Mouse (Mus musculus) intestine, embryonic 16.5 days (tissue): ENCODE results near the gene Sh3yl1. TPM values are rescaled to one million over a fixed set of nuclear protein-coding genes. Genes with fewer than 3 reads are reported as not detected.

Source experiments
- ATAC-seq: fragments of 200-750 bp; cut with Nextera tagmentation; 2 replicates; pipeline ENCODE4 v1.8.0; 2017; ENCODE audit warnings: moderate TSS enrichment, moderate library complexity
- H3K27ac ChIP-seq: fragments of 300-500 bp; sonication (generic); 2 replicates; pipeline ENCODE4 v1.5.1; 2014; ENCODE audit warnings: mild to moderate bottlenecking, low read length
- H3K27me3 ChIP-seq: fragments of 300-500 bp; sonication (generic); replicated peaks from 2 replicates; pipeline ENCODE4 v1.6.1; 2014; ENCODE audit warnings: low read length, control low read depth, mixed read lengths; ENCODE audit not compliant: control insufficient read depth, insufficient read depth
- H3K36me3 ChIP-seq: fragments of 300-500 bp; sonication (generic); 2 replicates; pipeline ENCODE4 v1.6.1; 2014; ENCODE audit warnings: low read length, control low read depth; ENCODE audit not compliant: control insufficient read depth, insufficient read depth
- H3K4me1 ChIP-seq: fragments of 300-500 bp; sonication (generic); 2 replicates; pipeline ENCODE4 v1.6.1; 2014; ENCODE audit warnings: low read length, control low read depth, mixed read lengths; ENCODE audit not compliant: control insufficient read depth, insufficient read depth
- H3K4me2 ChIP-seq: fragments of 300-500 bp; sonication (generic); 2 replicates; pipeline ENCODE4 v1.6.1; 2014; ENCODE audit warnings: low read depth, low read length, control low read depth
- H3K4me3 ChIP-seq: fragments of 300-500 bp; sonication (generic); 2 replicates; pipeline ENCODE4 v1.5.1; 2014; ENCODE audit warnings: mild to moderate bottlenecking, low read length
- H3K9ac ChIP-seq: fragments of 300-500 bp; sonication (generic); 2 replicates; pipeline ENCODE4 v1.6.1; 2014; ENCODE audit warnings: low read depth, low read length
- H3K9me3 ChIP-seq: fragments of 300-500 bp; sonication (generic); 2 replicates; pipeline ENCODE4 v1.6.1; 2016; ENCODE audit warnings: low read length, control low read depth; ENCODE audit not compliant: control insufficient read depth
- WGBS: fragments of 180-500 bp; shearing (Covaris S2); extraction: QIAGEN DNeasy Blood & Tissue Kit; methylation state at CpG from one replicate; pipeline ENCODE4 v1.1.7; 2014; 5-methylcytosine and 5-hydroxymethylcytosine counted together
- polyA plus RNA-seq: library from polyadenylated mRNA; unstranded; fragments of >200 nt; fragmentation: Nextera tagmentation; extraction: Ambion mirVana; gene quantifications from 2 replicates; pipeline ENCODE4 v1.2.1, GENCODE M21; 2015

Sh3yl1 gene
- polyA plus RNA-seq, 1 experiment from 2014 or later, result 30.1 TPM

- Histone ChIP-seq H3K9me3 (no peaks in the 10 kb centered on the region), H3K27me3 (no peaks in the 10 kb centered on the region), H3K4me3 (no peak overlapping the region), H3K4me2 (no peak overlapping the region), H3K27ac (peak overlapping the region; percentile 65), H3K4me1 (peaks cover 5% of the 10 kb centered on the region; the same call in 1 of the 2 replicates), H3K9ac (no peak overlapping the region), H3K36me3 (no peaks in the 10 kb centered on the region)
- ATAC-seq, result peak; percentile 98
- 77% methylated on average over 2 of the region's 2 CpGs for WGBS
Measured at GRCm38 (mm10) chr12:30933299-30933698, 21.8 kb downstream of the Sh3yl1 start.

- no peak overlapping the region for H3K4me3 ChIP-seq
- no peaks in the 10 kb centered on the region for H3K27me3 ChIP-seq
- no peak overlapping the region for H3K9ac ChIP-seq
- no peaks in the 10 kb centered on the region for H3K9me3 ChIP-seq
- H3K36me3 ChIP-seq, result no peaks in the 10 kb centered on the region
- H3K4me1 ChIP-seq, result peaks cover 5% of the 10 kb centered on the region; the same call in 1 of the 2 replicates
- WGBS, result 78% methylated on average over 2 of the region's 2 CpGs
- H3K27ac ChIP-seq, result no peak overlapping the region
- no peak overlapping the region for H3K4me2 ChIP-seq
- ATAC-seq, result no peak
Measured at GRCm38 (mm10) chr12:30936899-30937298, 25.4 kb downstream of the Sh3yl1 start.

GRCm38 (mm10) chr12:30943057-30943986 lies 31.9 kb downstream of the Sh3yl1 start:
- H3K27ac ChIP-seq, result peak overlapping the region; percentile 88
- peak; percentile 98 for ATAC-seq
- no peaks in the 10 kb centered on the region for H3K27me3 ChIP-seq
- no peak overlapping the region for H3K9ac ChIP-seq
- no peak overlapping the region for H3K4me3 ChIP-seq
- no peaks in the 10 kb centered on the region for H3K36me3 ChIP-seq
- no peaks in the 10 kb centered on the region for H3K9me3 ChIP-seq
- no peak overlapping the region for H3K4me2 ChIP-seq
- WGBS, result 78% methylated on average over 14 of the region's 14 CpGs
- no peaks in the 10 kb centered on the region for H3K4me1 ChIP-seq

GRCm38 (mm10) chr12:30944197-30944596 lies 32.7 kb downstream of the Sh3yl1 start:
- no peak for ATAC-seq

GRCm38 (mm10) chr12:30970700-30971099 lies 59.2 kb downstream of the Sh3yl1 start:
- H3K4me3 ChIP-seq, result no peak overlapping the region
- no peaks in the 10 kb centered on the region for H3K36me3 ChIP-seq
- no peak for ATAC-seq
- no peak overlapping the region for H3K4me2 ChIP-seq
- no peak overlapping the region for H3K27ac ChIP-seq
- no peak overlapping the region for H3K9ac ChIP-seq
- WGBS, result 78% methylated on average over 2 of the region's 2 CpGs
- H3K27me3 ChIP-seq, result no peaks in the 10 kb centered on the region
- H3K4me1 ChIP-seq, result no peaks in the 10 kb centered on the region
- no peaks in the 10 kb centered on the region for H3K9me3 ChIP-seq

More at GRCm38 (mm10) chr12:30944197-30944596, 32.7 kb downstream of the Sh3yl1 start:
- H3K4me1 ChIP-seq, result no peaks in the 10 kb centered on the region
- 45% methylated on average over 3 of the region's 3 CpGs for WGBS
- no peak overlapping the region for H3K27ac ChIP-seq
- H3K4me2 ChIP-seq, result no peak overlapping the region
- no peak overlapping the region for H3K9ac ChIP-seq
- H3K4me3 ChIP-seq, result no peak overlapping the region
- H3K36me3 ChIP-seq, result no peaks in the 10 kb centered on the region
- no peaks in the 10 kb centered on the region for H3K27me3 ChIP-seq
- no peaks in the 10 kb centered on the region for H3K9me3 ChIP-seq

GRCm38 (mm10) chr12:31003795-31004194 lies 92.3 kb downstream of the Sh3yl1 start:
- ATAC-seq, result no peak
- 79% methylated on average over 4 of the region's 4 CpGs for WGBS
- no peaks in the 10 kb centered on the region for H3K27me3 ChIP-seq
- no peaks in the 10 kb centered on the region for H3K4me1 ChIP-seq
- H3K9me3 ChIP-seq, result no peaks in the 10 kb centered on the region
- no peaks in the 10 kb centered on the region for H3K36me3 ChIP-seq
- no peak overlapping the region for H3K27ac ChIP-seq
- H3K4me3 ChIP-seq, result no peak overlapping the region
- H3K9ac ChIP-seq, result no peak overlapping the region
- H3K4me2 ChIP-seq, result no peak overlapping the region

GRCm38 (mm10) chr12:31005010-31005409 lies 93.5 kb downstream of the Sh3yl1 start:
- Histone ChIP-seq H3K36me3 (no peaks in the 10 kb centered on the region), H3K27me3 (no peaks in the 10 kb centered on the region), H3K4me3 (no peak overlapping the region), H3K9ac (no peak overlapping the region), H3K4me1 (no peaks in the 10 kb centered on the region), H3K9me3 (no peaks in the 10 kb centered on the region), H3K4me2 (no peak overlapping the region), H3K27ac (no peak overlapping the region)
- peak; percentile 71; the same call in 1 of the 2 replicates for ATAC-seq
- 20% methylated on average over 3 of the region's 3 CpGs for WGBS

- no peaks in the 10 kb centered on the region for H3K9me3 ChIP-seq
- 25% methylated on average over 6 of the region's 6 CpGs for WGBS
- H3K4me2 ChIP-seq, result no peak overlapping the region
- no peak overlapping the region for H3K27ac ChIP-seq
- no peaks in the 10 kb centered on the region for H3K27me3 ChIP-seq
- H3K9ac ChIP-seq, result no peak overlapping the region
- H3K36me3 ChIP-seq, result no peaks in the 10 kb centered on the region
- ATAC-seq, result no peak
- no peaks in the 10 kb centered on the region for H3K4me1 ChIP-seq
- no peak overlapping the region for H3K4me3 ChIP-seq
Measured at GRCm38 (mm10) chr12:31008171-31008570, 96.7 kb downstream of the Sh3yl1 start.
